Mouse (Mus musculus) spleen, adult 2 months (tissue): ENCODE measurements around the gene Ptprm. TPM values are rescaled to one million over a fixed set of nuclear protein-coding genes. Genes with fewer than 3 reads are reported as not detected.

ENCODE experiments used
- DNase-seq, 2 experiments: peaks; one replicate each; pipeline versions ENCODE4 v3.0.0 to v3.0.0-alpha.2; 2012 to 2021; ENCODE audit warnings: low spot score in 2 of 2, low read depth in 1 of 2
- H3K27ac ChIP-seq: fragments of 200-500 bp; 2 replicates; pipeline ENCODE4 v1.5.1; 2012; ENCODE audit warnings: low read length, inconsistent platforms; ENCODE audit not compliant: insufficient read depth
- H3K27me3 ChIP-seq: fragments of 200-500 bp; 2 replicates; pipeline ENCODE4 v1.6.1; 2012; ENCODE audit warnings: mild to moderate bottlenecking, moderate library complexity, low read length, inconsistent platforms; ENCODE audit not compliant: control insufficient read depth, insufficient read depth
- H3K36me3 ChIP-seq: fragments of 200-500 bp; 2 replicates; pipeline ENCODE4 v1.6.1; 2012; ENCODE audit warnings: mild to moderate bottlenecking, low read length, inconsistent platforms; ENCODE audit not compliant: control insufficient read depth, insufficient read depth
- H3K4me1 ChIP-seq: fragments of 200-500 bp; 2 replicates; pipeline ENCODE4 v1.6.1; 2011; ENCODE audit warnings: inconsistent platforms; ENCODE audit not compliant: control insufficient read depth, insufficient read depth, insufficient read length
- H3K4me3 ChIP-seq: fragments of 200-500 bp; 2 replicates; pipeline ENCODE4 v1.5.1; 2011; ENCODE audit warnings: mild to moderate bottlenecking, inconsistent platforms; ENCODE audit not compliant: insufficient read depth, insufficient read length; ENCODE audit errors: extremely low read depth
- CTCF ChIP-seq: fragments of 200-500 bp; IDR thresholded peaks from 2 replicates; pipeline ENCODE4 v1.5.1; 2011; ENCODE audit warnings: mild to moderate bottlenecking, inconsistent platforms; ENCODE audit not compliant: insufficient read depth, insufficient read length, insufficient replicate concordance; ENCODE audit errors: extremely low read depth
- POLR2A ChIP-seq: fragments of 200-500 bp; IDR thresholded peaks from 2 replicates; pipeline ENCODE4 v1.6.1; 2011; ENCODE audit warnings: low read depth, low read length, inconsistent platforms
- WGBS: fragments of 180-500 bp; shearing (Covaris S2); methylation state at CpG from one replicate; pipeline ENCODE4 v1.1.7; 2018; 5-methylcytosine and 5-hydroxymethylcytosine counted together
- polyA plus RNA-seq: library from polyadenylated mRNA; depleted of rRNA; stranded (reverse); fragments of >200 nt; gene quantifications from 2 replicates; pipeline ENCODE4 v1.2.3, GENCODE M21; 2012

The Ptprm gene
- polyA plus RNA-seq, 1 experiment, result 5.0 TPM

- WGBS, result 90% methylated on average over 3 of the region's 3 CpGs
- no peak for TF ChIP-seq POLR2A
- TF ChIP-seq CTCF, result no peak
- no peaks in the 10 kb centered on the region for H3K4me1 ChIP-seq
- no peak for DNase-seq
- no peaks in the 10 kb centered on the region for H3K36me3 ChIP-seq
- H3K27ac ChIP-seq, result no peak overlapping the region
- no peak overlapping the region for H3K4me3 ChIP-seq
- no peaks in the 10 kb centered on the region for H3K27me3 ChIP-seq
Measured at GRCm38 (mm10) chr17:67033547-67033946, 320.7 kb downstream of the Ptprm start.

DNA sequence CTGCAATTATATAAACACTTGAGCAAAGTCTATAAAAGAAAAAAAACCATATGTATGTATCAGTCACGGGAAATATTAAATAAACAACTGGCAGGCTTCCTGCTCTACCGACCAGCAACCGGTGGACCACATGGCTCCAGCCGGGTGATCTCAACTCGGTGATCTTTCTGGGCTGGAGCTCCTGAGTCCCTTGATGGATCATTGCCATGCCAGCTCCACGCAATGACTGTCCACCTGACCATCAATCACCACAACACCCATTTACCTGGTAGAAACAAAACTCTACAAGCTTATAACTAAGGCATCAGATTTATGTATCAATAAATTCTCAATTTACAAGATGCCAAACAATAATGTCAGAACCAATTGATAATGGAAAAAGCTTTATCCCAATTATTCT lies 322.2 kb downstream of the Ptprm start:
- no peaks in the 10 kb centered on the region for H3K27me3 ChIP-seq
- no peak for TF ChIP-seq POLR2A
- no peaks in the 10 kb centered on the region for H3K4me1 ChIP-seq
- no peak overlapping the region for H3K4me3 ChIP-seq
- DNase-seq, result no peak
- no peak overlapping the region for H3K27ac ChIP-seq
- 94% methylated on average over 6 of the region's 6 CpGs for WGBS
- no peaks in the 10 kb centered on the region for H3K36me3 ChIP-seq

- no peak for TF ChIP-seq CTCF
- no peak for TF ChIP-seq POLR2A
- Histone ChIP-seq H3K27me3 (no peaks in the 10 kb centered on the region), H3K4me1 (no peaks in the 10 kb centered on the region), H3K27ac (no peak overlapping the region), H3K36me3 (no peaks in the 10 kb centered on the region), H3K4me3 (no peak overlapping the region)
- DNase-seq, result no peak
- WGBS, result 74% methylated on average over 4 of the region's 4 CpGs
Measured at GRCm38 (mm10) chr17:67031341-67031740, 322.9 kb downstream of the Ptprm start.

DNA sequence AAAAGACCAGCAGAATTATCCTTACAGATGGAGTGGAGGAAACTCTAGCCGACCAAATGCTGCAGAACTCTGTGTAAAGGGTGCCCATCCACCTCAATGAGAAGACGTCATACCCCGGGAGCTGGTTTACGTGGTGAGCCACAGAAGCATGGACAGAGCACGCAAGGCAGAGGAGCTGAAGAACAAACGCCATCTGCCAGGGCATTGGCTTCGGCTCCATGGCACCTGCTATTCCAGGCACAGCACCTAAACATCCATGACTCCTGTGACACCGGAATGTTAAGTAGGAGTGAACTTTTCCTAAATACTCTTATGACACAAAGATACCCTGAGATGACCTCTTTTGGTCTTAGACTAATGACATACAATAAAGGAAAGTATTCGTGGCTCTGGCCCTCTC lies 327.0 kb downstream of the Ptprm start:
- Histone ChIP-seq H3K27me3 (no peaks in the 10 kb centered on the region), H3K27ac (no peak overlapping the region), H3K4me3 (no peak overlapping the region), H3K4me1 (no peaks in the 10 kb centered on the region), H3K36me3 (no peaks in the 10 kb centered on the region)
- no peak for TF ChIP-seq CTCF
- TF ChIP-seq POLR2A, result no peak
- 92% methylated on average over 9 of the region's 9 CpGs for WGBS
- DNase-seq, result no peak

DNA sequence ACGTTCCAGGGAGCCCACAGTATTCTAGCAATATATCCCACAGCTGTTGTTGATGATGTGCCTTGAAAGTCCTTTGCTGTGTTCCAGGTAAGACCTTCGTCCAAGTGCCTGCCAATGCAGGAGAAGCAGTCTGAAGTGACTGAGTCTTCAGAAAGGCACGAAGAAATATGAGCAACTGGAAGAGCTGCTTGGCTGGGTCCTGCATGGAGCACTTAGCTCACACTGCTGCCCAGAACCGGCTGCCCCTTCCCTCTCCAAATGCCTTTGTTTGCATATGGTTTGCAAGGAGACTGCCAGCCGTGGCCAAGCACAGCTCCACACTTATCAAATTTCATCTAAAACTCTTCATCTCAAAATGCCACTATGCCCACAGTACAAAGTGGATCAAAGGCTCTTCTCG lies 337.8 kb downstream of the Ptprm start:
- Histone ChIP-seq H3K27ac (no peak overlapping the region), H3K4me1 (no peaks in the 10 kb centered on the region), H3K36me3 (no peaks in the 10 kb centered on the region), H3K4me3 (no peak overlapping the region), H3K27me3 (no peaks in the 10 kb centered on the region)
- DNase-seq, result no peak
- 87% methylated on average over 6 of the region's 6 CpGs for WGBS
- TF ChIP-seq POLR2A (no peak), CTCF (no peak)

GRCm38 (mm10) chr17:67013217-67013616 lies 341.0 kb downstream of the Ptprm start:
- no peaks in the 10 kb centered on the region for H3K4me1 ChIP-seq
- 76% methylated on average over 6 of the region's 6 CpGs for WGBS
- TF ChIP-seq POLR2A (no peak), CTCF (no peak)
- no peak overlapping the region for H3K4me3 ChIP-seq
- no peak for DNase-seq
- H3K36me3 ChIP-seq, result no peaks in the 10 kb centered on the region
- H3K27me3 ChIP-seq, result no peaks in the 10 kb centered on the region
- H3K27ac ChIP-seq, result no peak overlapping the region

DNA sequence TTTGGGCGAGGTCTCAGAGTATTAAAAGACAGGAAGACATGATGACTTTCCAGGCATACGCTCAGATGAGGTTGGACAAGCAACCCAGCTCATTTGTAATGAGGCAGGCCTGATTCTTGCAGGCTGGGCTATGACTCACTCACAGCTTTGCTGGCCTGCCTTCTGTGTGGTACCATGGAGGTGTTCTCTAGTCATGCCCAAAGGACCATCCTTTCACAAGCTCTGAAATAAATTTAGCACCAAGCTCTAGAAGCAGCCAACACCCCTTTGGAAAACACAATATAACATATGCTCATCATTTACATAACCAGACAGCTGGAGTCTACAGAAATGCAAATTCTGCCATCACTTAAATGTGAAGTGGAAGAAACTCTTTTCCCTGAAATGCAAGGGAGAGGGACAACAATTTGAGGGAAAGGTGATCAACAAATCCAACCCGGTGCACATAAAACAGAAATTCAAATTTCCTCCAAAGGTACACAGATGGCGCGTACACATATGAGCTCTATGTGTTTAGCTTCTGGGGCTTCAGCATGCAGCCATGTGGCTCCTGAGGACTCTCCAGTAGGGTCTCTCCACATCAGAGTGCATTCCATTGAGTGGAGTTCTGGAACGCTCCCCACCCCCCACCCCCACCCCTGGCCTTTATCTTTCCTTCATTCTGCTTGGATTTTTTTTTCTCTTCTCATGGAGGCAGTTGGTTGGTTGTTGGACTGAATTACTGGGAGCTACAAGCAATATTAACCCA lies 342.2 kb downstream of the Ptprm start:
- Histone ChIP-seq H3K4me3 (no peak overlapping the region), H3K27ac (no peak overlapping the region), H3K27me3 (no peaks in the 10 kb centered on the region), H3K36me3 (no peaks in the 10 kb centered on the region), H3K4me1 (no peaks in the 10 kb centered on the region)
- DNase-seq, result no peak
- TF ChIP-seq CTCF (no peak), POLR2A (no peak)
- 90% methylated on average over 6 of the region's 6 CpGs for WGBS
